Mouse (Mus musculus) kidney, adult 2 months (tissue): ENCODE results near the gene Cfl1.

Experiments
- CTCF ChIP-seq: fragments of 200-500 bp; conservative IDR thresholded peaks from 2 replicates; pipeline ENCODE4 v1.5.1; 2011; ENCODE audit warnings: low read depth, mild to moderate bottlenecking, control low read depth, low read length, moderate library complexity, mixed read lengths; ENCODE audit not compliant: insufficient read depth, insufficient read length
- POLR2A ChIP-seq: fragments of 200-500 bp; IDR thresholded peaks from one replicate; pipeline ENCODE4 v1.6.1; 2011; ENCODE audit warnings: low read depth, low read length, control low read depth

DNA sequence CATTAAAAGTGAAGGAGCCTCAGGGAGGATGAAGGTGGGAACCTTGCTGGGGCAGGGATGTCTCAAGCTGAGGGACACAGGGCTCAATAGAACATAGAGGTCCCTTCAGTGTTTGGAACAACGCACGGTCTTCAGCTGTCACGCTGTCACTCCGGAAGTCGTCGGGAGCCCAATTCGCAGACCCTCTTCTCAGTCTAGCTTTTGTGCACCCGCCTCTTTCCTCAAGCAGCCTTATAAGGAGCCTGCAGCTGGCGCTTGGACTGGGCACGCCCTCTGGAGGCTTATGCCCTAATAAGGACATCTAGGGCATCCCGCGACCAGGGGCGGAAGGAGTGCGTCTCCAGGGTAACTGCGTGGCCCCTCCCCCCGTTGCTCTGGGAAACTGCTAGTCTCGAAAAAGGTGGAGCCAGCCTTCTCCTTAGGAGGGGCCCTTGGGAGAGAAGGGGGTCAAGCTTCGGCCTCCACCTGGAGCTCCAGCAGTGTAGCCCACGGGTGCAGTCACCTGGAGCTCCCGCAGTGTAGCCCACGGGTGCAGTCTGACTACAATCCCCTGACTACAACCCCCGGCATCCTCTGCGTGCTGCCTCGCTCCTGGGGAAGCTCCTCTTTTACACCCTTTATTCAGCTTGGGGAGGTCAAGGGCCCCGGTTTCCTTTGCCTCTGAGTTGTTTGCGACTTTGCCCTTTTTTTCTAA, 1.2 kb upstream of the Cfl1 start:
- TF ChIP-seq CTCF = no peak
- TF ChIP-seq POLR2A = peak; percentile 87
